Mouse (Mus musculus) central nervous system, embryonic 14 days (tissue): Measurements from ENCODE around the gene Zglp1. TPM values are rescaled to one million over a fixed set of nuclear protein-coding genes. Genes with fewer than 3 reads are reported as not detected.

Source experiments
- polyA plus RNA-seq: library from polyadenylated mRNA; depleted of rRNA; stranded (reverse); fragments of >200 nt; gene quantifications from 2 replicates; pipeline ENCODE4 v1.2.3, GENCODE M21; 2012; rRNA removed

Gene Zglp1
- 0.61 TPM in 2 replicates for polyA plus RNA-seq

GRCm38 (mm10) chr9:21067006-21067684, at the start of gene Zglp1:
Zglp1 (minus strand) TSS chr9:21067093.

GRCm38 (mm10) chr9:21091707-21092320, 24.9 kb upstream of the Zglp1 start, which contains the start of the genes Gm38431 and Raver1:
Gm38431 (minus strand) TSS chr9:21091997.
Raver1 (minus strand) TSS chr9:21092008.

GRCm38 (mm10) chr9:21073044-21073840, 6.3 kb upstream of the Zglp1 start, which contains the start of the genes Gm49373 and Fdx1l:
Gm49373 (minus strand) TSS chr9:21073096.
Fdx1l (minus strand) TSS chr9:21073614.

DNA sequence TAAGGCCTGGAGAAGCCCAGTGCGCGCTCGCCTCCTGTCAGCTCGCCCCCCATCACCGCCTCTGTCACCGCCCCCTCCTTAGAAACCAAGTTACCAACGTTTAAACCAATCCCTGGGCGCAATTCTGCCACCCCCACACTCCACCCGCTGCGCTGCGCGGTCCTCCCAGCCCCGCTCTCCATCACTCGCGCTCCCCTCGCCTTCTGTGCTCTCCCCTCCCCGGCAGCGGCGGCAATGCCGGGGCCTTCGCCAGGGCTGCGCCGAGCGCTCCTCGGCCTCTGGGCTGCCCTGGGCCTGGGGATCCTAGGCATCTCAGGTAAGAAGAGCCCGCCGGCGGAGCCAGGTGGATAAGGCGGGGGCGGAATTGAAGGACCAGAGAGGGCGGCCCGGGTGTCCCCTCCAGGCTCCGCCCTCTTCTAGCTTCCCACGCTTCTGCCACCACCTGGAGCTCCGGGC, 35.0 kb downstream of the Zglp1 start, which contains the start of gene Icam5:
Icam5 (plus strand) TSS at position 178 of the 456 bp plus-strand sequence.

DNA sequence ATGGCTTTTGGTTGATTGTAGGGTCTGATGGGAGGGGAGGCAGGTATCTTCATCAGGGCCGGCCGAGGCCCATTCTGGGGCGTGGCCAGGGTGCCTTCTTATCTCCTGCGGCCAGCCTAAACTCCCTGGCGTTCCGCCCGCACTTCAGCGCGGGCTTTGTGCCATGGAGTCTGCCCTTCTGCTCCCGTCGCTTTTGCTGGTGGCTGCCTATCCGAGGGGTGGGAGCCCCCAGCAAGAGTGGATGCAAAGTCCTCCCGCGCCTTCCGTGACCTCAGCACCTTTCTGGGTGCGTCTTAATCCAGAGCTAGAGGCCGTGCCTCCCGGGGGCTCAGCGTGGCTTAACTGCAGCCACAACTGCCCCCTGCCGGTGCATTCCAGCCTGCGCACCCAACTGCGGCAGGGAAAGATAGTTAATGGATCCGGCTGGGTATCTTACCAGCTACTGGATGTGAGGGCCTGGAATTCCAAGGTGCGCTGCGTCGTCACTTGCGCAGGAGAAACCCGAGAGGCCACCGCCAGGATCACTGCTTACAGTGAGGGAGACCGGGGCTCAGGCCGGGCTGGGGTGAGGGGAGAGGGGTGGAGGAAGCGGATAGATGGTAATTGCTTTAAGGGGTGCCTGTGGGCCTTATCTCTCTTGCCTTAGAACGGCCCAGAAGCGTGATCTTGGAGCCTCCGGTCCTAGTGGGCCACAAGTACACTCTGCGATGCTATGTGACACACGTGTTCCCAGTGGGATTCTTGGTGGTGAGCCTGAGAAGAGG, 37.4 kb downstream of the Zglp1 start, which contains the start of gene Icam4:
Icam4 (plus strand) TSS at position 83 of the 764 bp plus-strand sequence.

DNA sequence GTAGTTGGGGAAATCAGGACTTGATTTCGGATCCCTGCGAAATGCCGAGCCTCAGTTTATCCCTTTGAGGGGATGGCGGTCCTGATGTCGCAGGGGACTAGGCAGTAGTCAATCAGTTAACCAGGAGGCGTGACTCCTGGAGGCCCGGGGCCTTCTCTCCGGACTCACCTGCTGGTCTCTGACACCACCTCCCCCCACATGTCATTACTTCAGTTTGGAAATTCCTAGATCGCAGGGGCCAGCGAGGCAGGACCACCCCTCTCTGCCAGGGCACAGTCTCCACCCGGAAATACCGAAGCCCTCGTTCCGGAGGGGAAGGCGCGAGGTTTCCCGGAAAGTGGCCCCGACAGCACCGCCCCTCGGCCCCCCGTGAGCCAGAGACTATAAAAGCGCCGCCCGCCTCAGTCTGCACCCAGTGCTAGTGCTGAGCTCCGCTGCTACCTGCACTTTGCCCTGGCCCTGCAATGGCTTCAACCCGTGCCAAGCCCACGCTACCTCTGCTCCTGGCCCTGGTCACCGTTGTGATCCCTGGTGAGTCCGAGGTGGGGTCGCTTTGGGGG, 51.2 kb downstream of the Zglp1 start, which contains the start of gene Icam1:
Icam1 (plus strand) TSS at position 415 of the 560 bp plus-strand sequence.

Other genes starting within 250 kb of the Zglp1 start
- gene Rdh8, start 248.6 kb downstream of the Zglp1 start, polyA plus RNA-seq, result not detected in 2 replicates
- gene A230050P20Rik, start 198.5 kb downstream of the Zglp1 start, polyA plus RNA-seq, result 7.7 and 13.3 TPM in 2 replicates
- 10.2 and 11.1 TPM in 2 replicates for gene Angptl6, start 187.4 kb downstream of the Zglp1 start, polyA plus RNA-seq
- gene Ppan, start 178.9 kb downstream of the Zglp1 start, polyA plus RNA-seq, result 82.3 and 91.6 TPM in 2 replicates
- gene Eif3g, start 168.5 kb downstream of the Zglp1 start, polyA plus RNA-seq, result 151 and 160 TPM in 2 replicates
- 103 TPM in 2 replicates for gene Dnmt1, start 107.2 kb downstream of the Zglp1 start, polyA plus RNA-seq
- 4.8 and 8.3 TPM in 2 replicates for gene S1pr2, start 90.3 kb downstream of the Zglp1 start, polyA plus RNA-seq
- gene Mrpl4, start 64.4 kb downstream of the Zglp1 start, polyA plus RNA-seq, result 78.1 and 87.6 TPM in 2 replicates
- 4.3 and 8.5 TPM in 2 replicates for gene Icam1, start 51.1 kb downstream of the Zglp1 start, polyA plus RNA-seq
- 0.08 TPM in 1 of 2 replicates, not detected in the other for gene Icam4, start 37.7 kb downstream of the Zglp1 start, polyA plus RNA-seq
- gene Icam5, start 35.0 kb downstream of the Zglp1 start, polyA plus RNA-seq, result 0.88 and 1.0 TPM in 2 replicates
- 3.4 and 3.6 TPM in 2 replicates for gene Gm49373, start 6.0 kb upstream of the Zglp1 start, polyA plus RNA-seq
- 68.5 and 74.1 TPM in 2 replicates for gene Fdx1l, start 6.5 kb upstream of the Zglp1 start, polyA plus RNA-seq
- gene Gm38431, start 24.9 kb upstream of the Zglp1 start, polyA plus RNA-seq, result 4.3 and 5.0 TPM in 2 replicates
- 67.1 and 69.6 TPM in 2 replicates for gene Raver1, start 24.9 kb upstream of the Zglp1 start, polyA plus RNA-seq
- gene Tyk2, start 64.2 kb upstream of the Zglp1 start, polyA plus RNA-seq, result 16.9 and 18.7 TPM in 2 replicates
- gene Cdc37, start 82.9 kb upstream of the Zglp1 start, polyA plus RNA-seq, result 204 and 216 TPM in 2 replicates
- gene Pde4a, start 98.6 kb upstream of the Zglp1 start, polyA plus RNA-seq, result 14.5 and 14.7 TPM in 2 replicates
- gene Keap1, start 172.3 kb upstream of the Zglp1 start, polyA plus RNA-seq, result 42.7 and 45.6 TPM in 2 replicates
- gene S1pr5, start 181.3 kb upstream of the Zglp1 start, polyA plus RNA-seq, result 1.8 and 2.4 TPM in 2 replicates
- gene Atg4d, start 198.2 kb upstream of the Zglp1 start, polyA plus RNA-seq, result 33.9 and 37.7 TPM in 2 replicates
- gene Kri1, start 220.9 kb upstream of the Zglp1 start, polyA plus RNA-seq, result 44.7 and 45.6 TPM in 2 replicates
- 70.2 and 80.6 TPM in 2 replicates for gene Cdkn2d, start 224.3 kb upstream of the Zglp1 start, polyA plus RNA-seq
- gene Ap1m2, start 245.2 kb upstream of the Zglp1 start, polyA plus RNA-seq, result 1.2 and 5.0 TPM in 2 replicates